Mouse (Mus musculus) heart, adult 18-20 months (tissue): Measurements from ENCODE around the gene Tmprss11g. TPM values are rescaled to one million over a fixed set of nuclear protein-coding genes. Genes with fewer than 3 reads are reported as not detected.

Source experiments
- DNase-seq, 2 experiments: peaks; one replicate each; pipeline ENCODE4 v3.0.0; 2021 to 2022; ENCODE audit warnings: mixed read lengths in 1 of 2
- long read RNA-seq, 2 experiments: library from polyadenylated mRNA; stranded (forward); transcript quantifications; one replicate each; pipeline ENCODE4 v2.0.0; 2021
- total RNA-seq, 2 experiments: library from RNA; stranded (reverse); gene quantifications; 2 replicates each; pipeline ENCODE4 v1.2.3; 2021

Gene Tmprss11g
- not detected for total RNA-seq
- long read RNA-seq, experiment 1: 0 reads
- long read RNA-seq, experiment 2: 0 reads

GRCm38 (mm10) chr5:86518500-86518899 is at the start of gene Tmprss11g:
Gene Tmprss11g (minus strand): TSS chr5:86518600.
- DNase-seq: no peak

GRCm38 (mm10) chr5:86546693-86547092 is 28.3 kb upstream of the Tmprss11g start:
- no peak for DNase-seq

DNA sequence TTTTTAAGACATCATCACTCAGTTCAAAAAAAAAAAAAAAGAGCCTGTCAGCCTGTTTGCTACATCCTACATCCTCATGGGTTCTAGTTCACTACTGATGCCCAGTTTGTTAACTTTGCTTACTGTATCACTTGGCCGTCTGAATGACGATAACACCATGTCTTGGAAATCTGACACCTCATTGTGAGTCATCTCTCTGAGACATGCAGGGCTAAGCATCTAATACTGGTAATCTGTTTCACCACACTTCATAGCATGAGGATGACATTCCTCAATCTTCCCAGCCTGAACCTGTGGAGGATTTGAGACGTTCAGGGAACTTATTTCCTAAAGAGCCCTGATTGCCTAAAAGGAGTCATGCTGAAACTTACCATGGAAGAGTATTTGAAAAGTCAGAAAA is 22.2 kb upstream of the Tmprss11g start:
- DNase-seq: no peak

- DNase-seq: no peak
Observed at GRCm38 (mm10) chr5:86528725-86529124, 10.3 kb upstream of the Tmprss11g start.

GRCm38 (mm10) chr5:86511538-86511937 is 6.9 kb downstream of the Tmprss11g start:
- no peak for DNase-seq

GRCm38 (mm10) chr5:86493453-86493852 is 24.9 kb downstream of the Tmprss11g start:
- no peak for DNase-seq

GRCm38 (mm10) chr5:86482562-86482961 is 35.8 kb downstream of the Tmprss11g start:
- no peak for DNase-seq

GRCm38 (mm10) chr5:86482031-86482430 is 36.4 kb downstream of the Tmprss11g start:
- DNase-seq: no peak

DNA sequence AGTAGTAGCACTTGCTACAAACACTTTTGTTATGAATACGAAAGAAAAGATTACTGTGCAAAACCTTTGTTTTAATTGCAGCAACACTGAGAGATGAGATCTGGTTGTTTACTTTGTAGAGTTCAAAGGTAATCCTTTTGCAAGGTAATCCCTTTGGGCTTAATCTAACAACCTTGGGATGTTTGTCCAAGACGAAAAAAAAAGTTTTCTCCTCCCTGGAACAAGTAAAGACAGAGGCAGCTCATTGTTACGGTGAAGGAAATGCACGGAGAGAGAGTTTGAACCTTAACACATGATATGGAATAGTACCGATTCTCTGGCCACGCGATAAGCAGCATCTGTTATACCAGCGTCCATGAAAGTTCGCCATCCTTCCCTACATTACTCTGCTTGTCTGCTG is 44.5 kb downstream of the Tmprss11g start:
- DNase-seq: no peak

GRCm38 (mm10) chr5:86468890-86469289 is 49.5 kb downstream of the Tmprss11g start, which contains the start of gene Tmprss11a:
Gene Tmprss11a (minus strand): TSS chr5:86468990.
- no peak for DNase-seq

GRCm38 (mm10) chr5:86439306-86439705 is 79.1 kb downstream of the Tmprss11g start:
- no peak for DNase-seq

DNA sequence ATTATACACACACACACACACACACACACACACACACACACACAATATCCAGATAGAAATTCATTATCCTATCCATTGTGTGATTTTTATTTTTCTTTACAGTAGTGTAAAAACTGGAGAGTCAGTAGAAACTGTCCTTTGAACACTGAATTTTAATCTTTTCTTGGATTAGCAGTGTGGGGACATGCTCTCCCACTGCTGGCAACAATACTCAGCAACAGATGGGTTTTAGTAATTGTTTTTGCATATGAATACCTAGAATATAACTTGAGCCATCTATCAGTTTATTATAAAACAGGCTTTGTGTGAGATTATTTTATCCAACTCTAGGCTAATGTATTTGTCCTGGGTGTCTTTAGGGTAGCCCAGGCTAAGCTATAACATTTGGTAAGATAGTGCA is 79.9 kb downstream of the Tmprss11g start:
- DNase-seq: no peak

Other genes starting within 250 kb of the Tmprss11g start
- gene Tmprss11c, start 229.3 kb downstream of the Tmprss11g start, total RNA-seq: not detected
- gene Tmprss11d, start 145.2 kb downstream of the Tmprss11g start, total RNA-seq: not detected
- gene Tmprss11a, start 49.6 kb downstream of the Tmprss11g start, total RNA-seq: not detected
- gene Tmprss11f, start 113.8 kb upstream of the Tmprss11g start, total RNA-seq: not detected
- gene Tmprss11b, start 157.8 kb upstream of the Tmprss11g start, total RNA-seq: not detected
- not detected for gene Tmprss11e, start 227.2 kb upstream of the Tmprss11g start, total RNA-seq